Mouse (Mus musculus) ES-CJ7 (cell line): ENCODE measurements around the gene Foxk2.
"Not testable (repeated sequence)": the region's sequence is repeated elsewhere in the genome, so short reads cannot be mapped to it uniquely, and the experiment has no call there.

Experiments
- DNase-seq: peaks from one replicate; pipeline ENCODE4 v3.0.0; 2011; ENCODE audit warnings: low read depth, low spot score

Gene Foxk2

DNA sequence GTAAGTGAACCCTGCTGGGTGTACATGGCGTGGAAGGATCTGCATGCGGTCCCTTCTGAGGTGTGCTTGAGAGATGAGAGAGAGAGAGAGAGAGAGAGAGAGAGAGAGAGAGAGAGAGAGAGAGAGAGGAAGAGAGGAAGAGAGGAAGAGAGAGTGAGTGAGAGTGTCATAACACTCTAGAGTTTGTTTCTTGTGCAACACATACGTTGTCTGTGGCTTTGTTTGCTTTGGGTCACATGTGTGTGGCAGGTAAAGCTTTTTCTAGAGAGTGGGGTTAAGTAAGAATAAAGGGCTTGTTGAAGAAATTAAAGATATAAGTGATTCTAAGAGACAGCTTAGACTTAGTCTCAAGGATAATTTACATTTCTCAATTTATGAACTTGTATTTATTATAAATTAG, 18.2 kb downstream of the Foxk2 start:
- no peak for DNase-seq

GRCm38 (mm10) chr11:121282911-121283310, 23.1 kb downstream of the Foxk2 start:
- no peak for DNase-seq

DNA sequence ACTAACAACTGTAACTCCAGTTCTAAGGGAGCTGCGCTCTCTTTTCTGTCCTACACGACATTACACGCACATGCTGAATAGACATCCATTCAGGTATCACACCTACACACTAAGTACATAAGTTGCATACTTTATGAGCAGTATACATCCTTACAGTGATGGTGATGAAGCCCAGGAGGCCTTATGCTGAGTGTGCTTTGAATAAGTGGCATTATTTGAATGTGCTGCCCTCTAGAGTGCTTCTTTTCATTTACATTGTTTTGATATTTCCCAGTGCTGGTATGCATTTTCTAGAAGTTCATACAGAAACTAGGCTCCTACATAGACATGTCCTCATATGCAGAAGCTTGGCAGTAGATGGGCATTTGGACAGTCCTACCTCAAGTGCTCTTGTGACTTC, 30.1 kb downstream of the Foxk2 start:
- no peak for DNase-seq

DNA sequence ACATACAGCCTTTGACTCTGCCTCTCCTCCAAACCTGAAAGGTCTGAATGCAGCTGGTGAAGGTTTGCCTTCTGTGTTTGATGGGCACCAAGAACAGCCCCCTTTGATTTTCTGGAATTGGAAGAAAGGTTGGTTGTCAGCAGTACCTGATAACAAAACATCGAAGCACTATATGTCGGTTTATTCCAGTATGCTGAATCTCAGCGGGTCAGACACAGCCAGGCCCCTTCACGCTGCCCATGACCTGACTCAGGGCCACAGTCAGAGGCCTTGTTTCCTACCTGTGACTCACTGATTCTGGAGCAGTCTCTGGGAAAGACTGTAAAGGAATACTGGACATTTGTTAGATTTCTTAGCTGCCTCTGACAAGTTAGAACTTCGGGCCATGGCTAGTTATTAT, 35.0 kb downstream of the Foxk2 start:
- DNase-seq, result no peak

- no peak for DNase-seq
These were observed 38.7 kb downstream of the Foxk2 start for GRCm38 (mm10) chr11:121298493-121298892.

DNA sequence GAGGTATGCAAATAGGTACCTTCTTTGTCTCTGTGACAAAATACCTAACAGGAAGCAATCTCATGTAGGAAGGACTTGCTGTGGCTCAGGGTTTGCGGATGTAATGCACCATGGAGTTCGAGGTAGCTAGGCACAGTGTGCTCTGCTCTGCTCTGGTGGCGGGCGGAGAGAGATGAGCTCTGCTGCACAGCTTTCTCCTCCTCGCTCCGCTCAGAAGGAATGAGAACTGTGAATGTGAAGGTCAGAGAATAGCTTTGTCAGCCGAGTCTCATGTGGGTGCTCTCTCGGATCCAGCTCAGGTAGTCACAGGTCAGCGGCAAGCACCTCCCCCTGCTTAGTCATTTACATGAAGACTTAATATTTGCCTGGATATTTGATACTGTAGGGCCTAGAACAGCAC, 40.5 kb downstream of the Foxk2 start:
- no peak for DNase-seq

DNA sequence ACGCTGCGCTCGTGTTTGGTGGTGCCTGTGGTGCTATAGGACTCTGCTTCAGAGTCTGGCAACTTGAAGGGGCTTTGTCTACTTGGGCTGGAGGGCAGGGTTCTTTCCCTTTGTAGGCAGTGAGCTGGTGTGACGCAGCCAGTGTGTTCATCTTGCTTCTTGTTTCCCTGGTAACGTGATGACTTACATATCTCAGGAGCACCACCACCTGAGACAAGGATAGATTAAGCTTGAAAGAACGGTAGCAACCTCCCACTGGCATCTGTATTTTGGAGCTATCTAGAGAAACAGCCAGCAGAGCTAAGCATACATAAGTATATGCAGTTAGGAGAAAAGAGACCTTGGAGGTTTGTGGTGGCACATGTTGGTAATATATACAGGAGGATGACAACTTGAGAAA, 45.6 kb downstream of the Foxk2 start:
- DNase-seq, result no peak

DNA sequence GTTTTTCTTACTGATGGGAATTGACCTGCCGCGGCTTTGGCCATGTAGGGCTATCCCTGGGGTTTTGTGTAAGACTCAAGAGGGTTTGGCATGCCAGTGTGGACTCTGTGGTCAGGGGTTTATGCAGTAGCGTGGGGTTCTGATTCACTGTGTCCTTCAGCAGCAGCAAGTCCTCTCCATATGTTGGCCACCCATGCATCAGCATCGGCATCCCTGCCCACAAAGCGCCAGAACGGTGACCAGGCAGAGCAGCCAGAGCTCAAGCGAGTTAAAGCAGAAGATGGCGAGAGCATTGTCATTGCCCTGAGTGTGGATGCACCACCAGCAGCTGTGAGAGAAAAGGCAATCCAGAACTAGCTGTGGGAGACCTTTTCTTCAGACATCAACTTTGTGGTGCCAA, 46.8 kb downstream of the Foxk2 start:
- no peak for DNase-seq

DNA sequence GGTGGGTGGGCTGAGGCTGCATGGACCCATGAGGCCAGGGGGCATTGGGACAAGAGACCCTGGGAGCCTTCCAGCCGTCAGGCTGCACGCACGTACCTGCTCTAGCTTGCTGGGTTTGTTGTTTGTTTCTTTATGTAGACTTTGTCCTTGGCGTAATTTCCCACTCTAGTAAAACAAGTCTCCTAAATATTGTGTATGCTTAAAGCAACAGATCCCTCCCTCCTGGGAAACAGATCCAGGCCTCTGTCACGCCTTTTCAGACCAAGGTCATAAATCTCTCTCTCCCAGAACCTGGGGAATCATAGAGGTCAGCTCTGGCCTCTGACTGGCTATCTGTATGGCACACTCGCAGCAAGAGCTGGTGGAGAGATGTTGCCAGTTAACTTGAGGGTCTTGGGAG, 47.9 kb downstream of the Foxk2 start:
- DNase-seq, result not testable (repeated sequence)

- no peak for DNase-seq
These were observed 66.2 kb downstream of the Foxk2 start for GRCm38 (mm10) chr11:121326034-121326433.

- no peak for DNase-seq
These were observed 66.9 kb downstream of the Foxk2 start for GRCm38 (mm10) chr11:121326681-121327080.

GRCm38 (mm10) chr11:121328206-121328605, 68.4 kb downstream of the Foxk2 start:
- DNase-seq, result no peak

- DNase-seq, result no peak
These were observed 68.8 kb downstream of the Foxk2 start for GRCm38 (mm10) chr11:121328619-121329018.

DNA sequence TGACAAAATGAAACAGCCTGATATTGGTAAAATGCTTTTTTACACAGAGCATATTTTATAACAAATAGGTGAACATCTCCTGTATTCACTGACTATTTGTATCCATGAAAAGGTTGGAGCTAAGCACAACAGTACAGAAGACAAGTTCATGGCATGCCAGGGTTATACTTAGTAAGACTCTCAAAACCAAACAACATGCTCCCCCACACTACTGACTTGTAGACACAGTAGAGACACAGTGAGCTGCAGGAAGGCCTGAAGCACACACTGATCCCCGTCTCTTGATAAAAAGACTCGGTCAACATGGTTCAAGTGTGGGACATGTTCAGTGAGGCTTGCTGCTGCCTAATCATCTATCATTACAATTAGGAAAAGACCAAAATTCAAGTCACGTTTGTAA, 71.9 kb downstream of the Foxk2 start:
- DNase-seq, result no peak

- no peak for DNase-seq
These were observed 79.9 kb downstream of the Foxk2 start for GRCm38 (mm10) chr11:121339647-121340046.

GRCm38 (mm10) chr11:121340287-121340686, 80.5 kb downstream of the Foxk2 start:
- no peak for DNase-seq

DNA sequence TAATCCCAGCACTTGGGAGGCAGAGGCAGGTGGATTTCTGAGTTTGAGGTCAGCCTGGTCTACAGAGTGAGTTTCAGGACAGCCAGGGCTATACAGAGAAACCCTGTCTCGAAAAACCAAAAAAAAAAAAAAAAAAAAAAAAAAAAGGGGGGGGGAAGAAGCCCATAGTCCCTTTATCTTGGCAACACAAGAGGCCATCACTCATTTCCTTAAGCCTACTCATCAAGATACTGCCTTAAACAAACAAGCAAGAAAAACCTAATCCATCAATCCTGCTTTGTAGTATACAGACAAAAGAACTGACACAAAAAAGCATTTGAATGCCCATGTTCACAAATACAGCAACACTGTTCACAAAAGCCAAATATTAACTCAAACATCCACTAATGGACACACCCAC, 82.6 kb downstream of the Foxk2 start:
- not testable (repeated sequence) for DNase-seq

DNA sequence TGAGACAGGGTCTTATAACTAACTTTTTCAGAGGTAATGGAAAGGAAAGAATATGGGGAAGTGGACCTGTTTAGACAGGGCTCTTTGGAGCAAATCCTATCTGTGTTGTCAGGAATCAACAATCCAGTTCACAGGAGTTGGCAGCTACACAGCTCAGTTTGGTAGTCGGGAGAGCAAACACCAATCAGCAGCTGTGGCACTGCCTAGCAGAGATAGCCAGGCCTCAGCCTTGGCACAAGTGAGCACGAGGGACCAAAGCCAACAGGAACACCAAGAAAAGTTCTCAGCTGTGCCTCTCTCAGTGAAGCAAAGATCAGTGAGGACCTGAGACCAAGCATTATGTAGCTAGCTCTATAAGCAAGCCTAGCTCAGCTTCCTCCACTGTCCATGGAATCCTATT, 87.2 kb downstream of the Foxk2 start:
- DNase-seq, result no peak

DNA sequence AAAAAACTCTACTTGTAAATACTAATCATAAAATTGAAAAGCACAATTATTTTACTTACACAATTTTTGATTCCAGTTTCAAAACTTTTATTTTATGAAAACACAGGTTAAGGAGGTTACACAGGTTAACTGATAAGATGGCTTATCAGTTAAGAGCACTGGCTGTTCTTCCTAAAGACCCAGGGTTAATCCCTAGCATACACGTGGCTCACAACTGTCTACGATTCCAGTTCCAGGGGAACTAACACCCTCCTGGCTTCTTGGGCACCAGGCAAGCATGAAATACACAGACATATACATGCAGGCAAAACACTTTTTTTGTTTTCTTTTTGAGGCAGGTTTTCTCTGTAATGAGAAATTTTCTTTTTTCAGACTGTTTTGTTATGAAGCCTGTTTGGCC, 88.4 kb downstream of the Foxk2 start:
- DNase-seq, result no peak

- DNase-seq, result not testable (repeated sequence)
These were observed 88.9 kb downstream of the Foxk2 start for GRCm38 (mm10) chr11:121348727-121349126.

- DNase-seq, result peak; percentile 15
These were observed 93.7 kb downstream of the Foxk2 start for GRCm38 (mm10) chr11:121353326-121354090.

GRCm38 (mm10) chr11:121354091-121354707, 94.4 kb downstream of the Foxk2 start, which contains the start of gene Wdr45b:
Gene Wdr45b (minus strand): TSS chr11:121354445.
- peak; percentile 99 for DNase-seq
